Mouse (Mus musculus): ENCODE data around the gene Gm10188.

DNA sequence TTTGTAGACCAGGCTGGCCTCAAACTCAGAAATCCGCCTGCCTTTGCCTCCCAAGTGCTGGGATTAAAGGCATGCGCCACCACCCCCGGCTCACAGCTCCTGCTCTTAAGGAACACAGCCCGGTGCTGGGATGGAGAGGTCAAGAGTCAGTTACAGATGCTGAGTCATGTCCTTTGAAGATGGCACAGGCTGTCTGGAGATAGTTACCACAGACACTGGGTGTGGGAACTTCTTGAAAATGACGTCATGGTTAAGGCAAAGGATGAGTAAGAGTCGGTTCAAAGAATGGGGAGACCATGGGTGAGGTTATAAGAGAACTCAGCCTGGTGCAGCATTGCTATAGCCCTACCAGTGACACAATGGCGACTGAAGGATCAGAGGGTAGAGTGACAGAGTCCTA is 35.0 kb upstream of the Gm10188 start:
- TF ChIP-seq CTCF (IDR thresholded peaks at IDR 0.05; ENCODE audit: extremely low read depth, insufficient read depth, insufficient read length, insufficient replicate concordance) = no peak
- no peak for TF ChIP-seq POLR2A (IDR thresholded peaks at IDR 0.05; ENCODE audit: low read depth, low read length)

Measured in spleen, adult 2 months (tissue).